Mouse (Mus musculus) urinary bladder, adult 18-20 months (tissue): ENCODE results near the gene Faim2.

Experiments
- DNase-seq, 2 experiments: peaks; one replicate each; pipeline ENCODE4 v3.0.0; 2022; ENCODE audit warnings: low spot score in 2 of 2, mixed read lengths in 2 of 2

Gene Faim2

GRCm38 (mm10) chr15:99469067-99469466, 58.9 kb downstream of the Faim2 start:
- DNase-seq = peak; percentile 52 to 53

- peak; percentile 41 to 65 for DNase-seq
These were observed 64.8 kb downstream of the Faim2 start for GRCm38 (mm10) chr15:99463194-99463593.

DNA sequence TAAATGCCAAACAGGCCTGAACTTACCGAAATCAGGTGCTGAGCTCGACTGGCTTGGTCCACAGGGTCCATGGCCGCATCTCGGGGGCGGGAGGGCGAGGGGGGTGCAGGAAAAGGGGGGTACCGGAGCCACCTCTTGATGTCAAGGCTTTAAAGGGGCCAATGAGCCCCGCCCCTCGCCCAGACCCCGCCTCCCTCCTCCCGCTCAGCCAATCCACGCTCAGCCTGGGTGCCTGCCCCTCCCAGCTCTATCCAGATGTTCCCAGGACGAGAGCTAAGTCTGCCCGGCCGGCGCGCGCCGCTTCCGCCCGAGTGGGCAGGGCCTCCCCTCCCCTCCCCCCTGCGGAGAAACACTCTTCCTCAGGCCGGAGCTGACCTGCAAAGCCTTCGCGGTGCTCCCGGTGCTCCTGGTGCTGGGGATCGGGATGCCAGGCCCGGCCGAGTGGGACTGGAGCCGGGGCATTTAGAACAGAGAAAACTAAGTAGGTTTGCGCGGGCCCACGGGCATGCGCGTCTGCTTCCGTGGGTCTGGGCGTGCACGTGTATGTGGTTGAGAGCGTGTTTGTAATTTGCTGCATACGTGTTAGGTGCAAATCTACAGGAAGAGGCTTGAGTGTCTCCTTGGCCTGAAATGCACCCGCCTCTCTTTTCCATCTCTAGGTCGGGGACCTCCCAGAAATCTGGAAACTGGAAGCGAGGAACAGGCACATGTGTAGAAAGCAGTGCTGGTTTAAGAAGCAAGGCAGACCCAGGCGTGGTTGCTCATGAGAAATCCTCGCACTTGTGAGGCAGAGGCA, 70.2 kb downstream of the Faim2 start, which contains the start of gene Nckap5l:
Nckap5l (minus strand) TSS at position 143 of the 796 bp plus-strand sequence.
- peak; percentile 76 to 90 for DNase-seq

DNA sequence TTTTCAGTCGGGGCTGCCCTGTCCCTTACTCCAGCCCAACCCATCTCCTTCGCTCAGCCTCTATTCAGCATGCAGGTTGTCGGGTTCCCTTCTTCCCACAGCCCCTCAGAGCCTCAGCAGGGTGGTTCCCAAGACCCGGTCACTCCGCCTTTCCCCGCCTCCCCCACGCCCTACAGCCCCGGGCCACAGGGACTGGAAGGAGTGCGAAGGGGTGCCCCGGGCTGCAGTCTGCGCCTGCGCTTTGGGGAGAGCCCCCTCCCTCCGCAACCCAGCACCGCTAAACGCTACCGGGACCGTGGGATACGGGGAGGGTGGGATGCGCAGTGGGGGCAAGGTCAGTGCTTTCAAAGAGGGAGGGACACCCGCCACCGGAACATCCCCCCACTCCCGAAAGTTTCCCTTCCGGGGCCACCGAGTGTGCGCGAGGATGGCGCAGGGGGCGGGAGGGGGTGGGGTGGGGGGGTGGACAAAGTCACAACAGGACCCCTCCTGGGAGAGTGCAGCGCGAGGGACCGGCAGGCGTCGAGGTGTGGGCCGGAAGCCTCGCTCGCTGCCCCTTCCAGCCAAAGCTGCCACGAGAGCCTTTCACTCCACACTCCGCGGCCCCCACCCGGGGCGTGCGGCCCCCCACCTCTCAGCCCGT, 70.9 kb downstream of the Faim2 start:
- DNase-seq = peak; percentile 38 to 59

GRCm38 (mm10) chr15:99456338-99456962, 71.5 kb downstream of the Faim2 start:
- DNase-seq = no peak

GRCm38 (mm10) chr15:99455415-99455814, 72.5 kb downstream of the Faim2 start:
- no peak for DNase-seq

GRCm38 (mm10) chr15:99454585-99455279, 73.2 kb downstream of the Faim2 start:
- DNase-seq = no peak

- no peak for DNase-seq
These were observed 74.6 kb downstream of the Faim2 start for GRCm38 (mm10) chr15:99453153-99453900.

- no peak for DNase-seq
These were observed 78.1 kb downstream of the Faim2 start for GRCm38 (mm10) chr15:99449751-99450280.

GRCm38 (mm10) chr15:99449131-99449750, 78.7 kb downstream of the Faim2 start:
- no peak for DNase-seq
